Mouse (Mus musculus) ES-E14 (cell line): ENCODE measurements around the gene Fryl.

Experiments used
- HCFC1 ChIP-seq: IDR thresholded peaks from 2 replicates; pipeline ENCODE4 v1.6.1; 2012; ENCODE audit warnings: low read length, inconsistent platforms, borderline replicate concordance; ENCODE audit not compliant: insufficient read depth
- MAFK ChIP-seq: IDR thresholded peaks from 2 replicates; pipeline ENCODE4 v1.6.1; 2014; ENCODE audit warnings: mild to moderate bottlenecking, low read depth, low read length, inconsistent platforms; ENCODE audit not compliant: insufficient read depth

DNA sequence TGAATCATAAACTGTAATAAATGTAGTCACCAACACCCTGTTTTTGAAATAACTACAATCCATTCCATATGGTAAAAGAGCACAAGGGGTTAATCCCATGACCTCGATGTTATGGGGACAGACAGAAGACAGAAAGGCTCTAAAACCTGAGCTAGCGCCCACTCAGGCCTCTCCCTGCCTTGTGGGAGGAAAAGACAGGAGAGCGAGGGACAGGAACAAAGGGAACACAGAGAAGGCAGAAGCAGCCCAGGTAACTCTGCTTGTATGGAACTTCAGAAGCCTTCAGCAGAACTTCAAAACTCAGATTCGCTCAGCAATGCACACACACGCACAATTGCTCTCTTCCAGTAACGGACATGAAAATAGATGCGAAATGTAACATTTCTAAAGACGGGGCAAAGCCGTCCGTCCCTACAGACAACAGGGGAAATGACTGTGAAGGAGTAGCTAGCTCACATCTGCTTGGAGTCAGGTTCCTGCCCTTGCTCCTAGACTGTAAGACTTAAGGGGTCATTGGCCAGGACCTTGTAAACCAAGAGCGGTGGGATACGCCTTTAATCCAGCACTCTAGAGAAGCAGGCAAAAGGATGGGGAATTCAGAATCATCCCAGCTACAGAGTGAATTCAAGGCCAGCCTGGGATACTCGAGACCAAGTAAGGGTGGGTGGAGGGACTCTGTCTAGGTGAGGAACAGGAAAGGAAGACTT lies 63.4 kb downstream of the Fryl start:
- TF ChIP-seq MAFK (no peak), HCFC1 (no peak)
